Mouse (Mus musculus): ENCODE results near the gene Ndufb7.
"Not testable (repeated sequence)": the region's sequence is repeated elsewhere in the genome, so short reads cannot be mapped to it uniquely, and the experiment has no call there.

Ndufb7 gene

GRCm38 (mm10) chr8:83575561-83576515 lies 9.4 kb downstream of the Ndufb7 start:
- peak; percentile 44 to 50 for DNase-seq (ENCODE audit: inconsistent age in 2 of 2, low spot score in 1 of 2)

GRCm38 (mm10) chr8:83576516-83576895 lies 10.0 kb downstream of the Ndufb7 start:
- no peak for DNase-seq (ENCODE audit: inconsistent age in 2 of 2, low spot score in 1 of 2)

- DNase-seq (ENCODE audit: inconsistent age in 2 of 2, low spot score in 1 of 2), result no peak
These were observed 10.4 kb downstream of the Ndufb7 start for GRCm38 (mm10) chr8:83576921-83577320.

- peak; percentile 88 to 95 for DNase-seq (ENCODE audit: inconsistent age in 2 of 2, low spot score in 1 of 2)
These were observed 10.9 kb downstream of the Ndufb7 start for GRCm38 (mm10) chr8:83577384-83577791.

GRCm38 (mm10) chr8:83578131-83579055 lies 11.9 kb downstream of the Ndufb7 start:
- peak; percentile 36 to 69 for DNase-seq (ENCODE audit: inconsistent age in 2 of 2, low spot score in 1 of 2)

- peak; percentile 7 to 21 for DNase-seq (ENCODE audit: inconsistent age in 2 of 2, low spot score in 1 of 2)
These were observed 13.2 kb downstream of the Ndufb7 start for GRCm38 (mm10) chr8:83579676-83580075.

- peak in 1 of 2 experiments; percentile 11 for DNase-seq (ENCODE audit: inconsistent age in 2 of 2, low spot score in 1 of 2)
These were observed 14.4 kb downstream of the Ndufb7 start for GRCm38 (mm10) chr8:83580826-83581225.

- peak; percentile 9 to 31 for DNase-seq (ENCODE audit: inconsistent age in 2 of 2, low spot score in 1 of 2)
These were observed 15.8 kb downstream of the Ndufb7 start for GRCm38 (mm10) chr8:83582226-83582625.

- peak in 1 of 2 experiments; percentile 3 for DNase-seq (ENCODE audit: inconsistent age in 2 of 2, low spot score in 1 of 2)
These were observed 16.8 kb downstream of the Ndufb7 start for GRCm38 (mm10) chr8:83583236-83583635.

- DNase-seq (ENCODE audit: inconsistent age in 2 of 2, low spot score in 1 of 2), result no peak
These were observed 18.3 kb downstream of the Ndufb7 start for GRCm38 (mm10) chr8:83584771-83585170.

- peak in 1 of 2 experiments; percentile 33 for DNase-seq (ENCODE audit: inconsistent age in 2 of 2, low spot score in 1 of 2)
These were observed 18.9 kb downstream of the Ndufb7 start for GRCm38 (mm10) chr8:83585333-83585732.

GRCm38 (mm10) chr8:83587644-83588043 lies 21.2 kb downstream of the Ndufb7 start:
- no peak for DNase-seq (ENCODE audit: inconsistent age in 2 of 2, low spot score in 1 of 2)

GRCm38 (mm10) chr8:83588886-83589285 lies 22.4 kb downstream of the Ndufb7 start:
- no peak for DNase-seq (ENCODE audit: inconsistent age in 2 of 2, low spot score in 1 of 2)

- no peak for DNase-seq (ENCODE audit: inconsistent age in 2 of 2, low spot score in 1 of 2)
These were observed 24.1 kb downstream of the Ndufb7 start for GRCm38 (mm10) chr8:83590488-83591023.

GRCm38 (mm10) chr8:83592682-83593081 lies 26.2 kb downstream of the Ndufb7 start:
- DNase-seq (ENCODE audit: inconsistent age in 2 of 2, low spot score in 1 of 2), result no peak

GRCm38 (mm10) chr8:83593325-83594166 lies 27.1 kb downstream of the Ndufb7 start:
- no peak for DNase-seq (ENCODE audit: inconsistent age in 2 of 2, low spot score in 1 of 2)

- peak; percentile 98 to 99 for DNase-seq (ENCODE audit: inconsistent age in 2 of 2, low spot score in 1 of 2)
These were observed 27.9 kb downstream of the Ndufb7 start for GRCm38 (mm10) chr8:83594167-83595049.

- not testable (repeated sequence) for DNase-seq (ENCODE audit: inconsistent age in 2 of 2, low spot score in 1 of 2)
These were observed 28.5 kb downstream of the Ndufb7 start for GRCm38 (mm10) chr8:83595050-83595345.

GRCm38 (mm10) chr8:83596369-83596768 lies 29.9 kb downstream of the Ndufb7 start:
- peak in 1 of 2 experiments; percentile 59 for DNase-seq (ENCODE audit: inconsistent age in 2 of 2, low spot score in 1 of 2)

All from adrenal gland, adult (tissue).